Mouse (Mus musculus) left cerebral cortex, adult 8-10 months (tissue): ENCODE data around the gene Gngt2. TPM values are rescaled to one million over a fixed set of nuclear protein-coding genes. Genes with fewer than 3 reads are reported as not detected.

Experiments used
- total RNA-seq, 4 experiments: library from RNA; stranded (reverse); gene quantifications; 2 replicates each; pipeline ENCODE4 v1.2.4; 2022

The Gngt2 gene
- total RNA-seq, 4 experiments from 2014 or later = 2.3 to 14.5 (median 5.2) TPM

Other genes starting within 250 kb of the Gngt2 start
- 1 to 10 TPM; 2.5 to 4.9 (median 4.1) TPM for gene Ngfr, start 249.5 kb upstream of the Gngt2 start, total RNA-seq
- gene Phb, start 170.3 kb upstream of the Gngt2 start, total RNA-seq = 100 to 1,000 TPM in 2 of 4 experiments, 10 to 100 TPM in 2; 83.8 to 107 (median 94.7) TPM
- 10 to 100 TPM; 42.2 to 44.9 (median 43.6) TPM for gene Zfp652, start 124.5 kb upstream of the Gngt2 start, total RNA-seq
- 1 to 10 TPM; 1.2 to 1.4 (median 1.3) TPM for gene B130006D01Rik, start 113.6 kb upstream of the Gngt2 start, total RNA-seq
- 10 to 100 TPM; 60.8 to 75.0 (median 67.2) TPM for gene Phospho1, start 12.7 kb upstream of the Gngt2 start, total RNA-seq
- 10 to 100 TPM in 2 of 4 experiments, 1 to 10 TPM in 2; 5.9 to 21.5 (median 10.1) TPM for gene Abi3, start 5.3 kb downstream of the Gngt2 start, total RNA-seq
- not detected for gene B4galnt2, start 77.7 kb downstream of the Gngt2 start, total RNA-seq
- under 1 TPM in 1 of 4 experiments, not detected in 3; 0.20 TPM for gene Igf2bp1, start 168.7 kb downstream of the Gngt2 start, total RNA-seq
- gene Gip, start 187.3 kb downstream of the Gngt2 start, total RNA-seq = not detected
- gene Snf8, start 197.7 kb downstream of the Gngt2 start, total RNA-seq = 100 to 1,000 TPM in 3 of 4 experiments, 10 to 100 TPM in 1; 98.4 to 106 (median 103) TPM
- 10 to 100 TPM; 53.6 to 60.5 (median 59.8) TPM for gene Ube2z, start 228.2 kb downstream of the Gngt2 start, total RNA-seq
- gene Atp5g1, start 238.5 kb downstream of the Gngt2 start, total RNA-seq = 100 to 1,000 TPM; 354 to 394 (median 374) TPM